Mouse (Mus musculus): Measurements from ENCODE around the gene Asap2. TPM values are rescaled to one million over a fixed set of nuclear protein-coding genes. Genes with fewer than 3 reads are reported as not detected.

Gene Asap2
- polyA plus RNA-seq, 1 experiment from 2014 or later, result 8.2 TPM

DNA sequence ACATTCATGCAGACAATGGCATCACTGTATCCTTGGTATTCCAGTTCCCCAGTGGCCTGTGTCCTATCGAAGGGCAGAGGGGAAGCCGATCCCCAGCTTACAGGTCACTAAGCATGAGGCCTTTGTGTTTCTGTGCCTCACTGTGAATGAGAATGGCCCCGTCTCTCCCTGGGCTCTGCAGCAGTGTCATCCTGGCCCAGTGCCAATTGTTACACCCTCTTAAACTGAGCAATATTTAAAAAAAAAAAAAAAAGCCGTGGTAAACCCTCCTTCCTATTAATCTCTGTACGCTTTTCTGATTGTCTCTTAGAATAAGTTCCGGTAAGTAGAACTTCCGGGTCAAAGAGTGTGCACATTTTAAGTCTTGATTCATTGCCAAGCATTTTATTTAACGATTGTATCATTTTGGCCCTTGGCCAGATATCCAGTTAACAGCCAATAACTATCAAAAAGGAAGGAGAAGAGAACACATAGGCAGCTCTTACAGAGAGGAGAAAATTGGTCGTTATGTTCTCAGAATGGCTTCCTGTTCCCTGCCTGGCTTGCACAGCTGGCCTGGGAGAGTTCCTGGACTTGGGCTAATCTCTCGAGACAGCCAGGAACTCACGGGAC, 214.5 kb downstream of the Asap2 start:
- WGBS, result 34% methylated on average over 11 of the region's 11 CpGs
- Histone ChIP-seq H3K9me3 (ENCODE audit: control insufficient read depth, low read length) (no peaks in the 10 kb centered on the region), H3K36me3 (ENCODE audit: control insufficient read depth, insufficient read depth, low read length) (peaks cover 28% of the 10 kb centered on the region), H3K4me2 (ENCODE audit: low read depth, low read length) (no peak overlapping the region), H3K4me3 (ENCODE audit: low read depth, low read length) (no peak overlapping the region), H3K9ac (ENCODE audit: low read depth, low read length) (no peak overlapping the region), H3K4me1 (ENCODE audit: control insufficient read depth, insufficient read depth, low read length) (peaks cover 10% of the 10 kb centered on the region; the same call in 1 of the 2 replicates), H3K27ac (replicated peaks; ENCODE audit: low read depth, low read length) (no peak overlapping the region), H3K27me3 (replicated peaks; ENCODE audit: control insufficient read depth, insufficient read depth, low read length) (no peaks in the 10 kb centered on the region)
- peak; percentile 77 for DNase-seq (ENCODE audit: low spot score)
- peak; percentile 84 for ATAC-seq (ENCODE audit: low read depth)

DNA sequence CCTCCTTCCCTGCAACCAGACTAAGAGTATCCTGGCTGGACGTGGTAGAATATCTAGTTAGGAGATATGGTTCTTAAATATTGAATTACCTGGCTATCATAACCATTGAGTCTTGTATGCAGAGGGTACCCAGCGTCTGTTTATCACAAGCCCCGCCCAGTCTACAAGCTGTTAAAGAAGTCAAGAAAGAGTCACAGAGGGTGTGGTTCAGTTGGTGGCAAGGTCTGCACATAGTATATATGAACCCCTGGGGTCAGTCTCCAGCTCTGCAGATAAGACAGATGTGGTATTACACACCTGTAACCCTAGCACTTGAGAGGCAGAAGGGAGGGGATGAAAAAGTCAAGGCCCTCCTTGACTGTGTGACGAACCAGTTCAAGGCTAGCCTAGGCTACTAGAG, 215.5 kb downstream of the Asap2 start:
- 94% methylated on average over 4 of the region's 4 CpGs for WGBS
- no peak for ATAC-seq (ENCODE audit: low read depth)
- Histone ChIP-seq H3K4me3 (ENCODE audit: low read depth, low read length) (no peak overlapping the region), H3K4me1 (ENCODE audit: control insufficient read depth, insufficient read depth, low read length) (peaks cover 10% of the 10 kb centered on the region; the same call in 1 of the 2 replicates), H3K4me2 (ENCODE audit: low read depth, low read length) (no peak overlapping the region), H3K27me3 (replicated peaks; ENCODE audit: control insufficient read depth, insufficient read depth, low read length) (no peaks in the 10 kb centered on the region), H3K36me3 (ENCODE audit: control insufficient read depth, insufficient read depth, low read length) (peaks cover 28% of the 10 kb centered on the region), H3K27ac (replicated peaks; ENCODE audit: low read depth, low read length) (no peak overlapping the region), H3K9ac (ENCODE audit: low read depth, low read length) (no peak overlapping the region), H3K9me3 (ENCODE audit: control insufficient read depth, low read length) (no peaks in the 10 kb centered on the region)
- no peak for DNase-seq (ENCODE audit: low spot score)

DNA sequence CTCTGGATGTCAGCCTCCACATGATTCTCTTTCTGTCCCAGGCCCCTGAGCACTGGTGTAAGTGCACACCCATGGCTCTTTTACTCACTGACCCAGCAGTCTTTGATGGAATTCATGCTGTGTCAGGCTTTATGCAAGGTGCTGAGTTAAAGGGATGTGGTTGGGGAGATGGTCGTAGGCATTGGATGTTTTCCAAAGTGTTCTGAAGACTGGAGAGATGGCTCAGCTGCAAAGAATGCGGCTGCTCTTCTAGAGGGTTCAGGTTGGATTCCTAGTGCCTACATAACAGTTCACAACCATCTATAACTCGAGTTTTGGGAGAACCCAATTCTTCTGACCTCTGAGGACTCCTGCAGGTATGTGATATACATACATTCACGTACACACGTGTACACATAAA, 217.2 kb downstream of the Asap2 start:
- no peak overlapping the region for H3K9ac ChIP-seq (ENCODE audit: low read depth, low read length)
- no peak overlapping the region for H3K4me3 ChIP-seq (ENCODE audit: low read depth, low read length)
- DNase-seq (ENCODE audit: low spot score) (no peak), ATAC-seq (ENCODE audit: low read depth) (no peak)
- H3K27me3 ChIP-seq (replicated peaks; ENCODE audit: control insufficient read depth, insufficient read depth, low read length), result no peaks in the 10 kb centered on the region
- H3K4me2 ChIP-seq (ENCODE audit: low read depth, low read length), result no peak overlapping the region
- H3K4me1 ChIP-seq (ENCODE audit: control insufficient read depth, insufficient read depth, low read length), result peaks cover 10% of the 10 kb centered on the region; the same call in 1 of the 2 replicates
- 89% methylated on average over 5 of the region's 5 CpGs for WGBS
- no peaks in the 10 kb centered on the region for H3K9me3 ChIP-seq (ENCODE audit: control insufficient read depth, low read length)
- peaks cover 28% of the 10 kb centered on the region for H3K36me3 ChIP-seq (ENCODE audit: control insufficient read depth, insufficient read depth, low read length)
- no peak overlapping the region for H3K27ac ChIP-seq (replicated peaks; ENCODE audit: low read depth, low read length)

DNA sequence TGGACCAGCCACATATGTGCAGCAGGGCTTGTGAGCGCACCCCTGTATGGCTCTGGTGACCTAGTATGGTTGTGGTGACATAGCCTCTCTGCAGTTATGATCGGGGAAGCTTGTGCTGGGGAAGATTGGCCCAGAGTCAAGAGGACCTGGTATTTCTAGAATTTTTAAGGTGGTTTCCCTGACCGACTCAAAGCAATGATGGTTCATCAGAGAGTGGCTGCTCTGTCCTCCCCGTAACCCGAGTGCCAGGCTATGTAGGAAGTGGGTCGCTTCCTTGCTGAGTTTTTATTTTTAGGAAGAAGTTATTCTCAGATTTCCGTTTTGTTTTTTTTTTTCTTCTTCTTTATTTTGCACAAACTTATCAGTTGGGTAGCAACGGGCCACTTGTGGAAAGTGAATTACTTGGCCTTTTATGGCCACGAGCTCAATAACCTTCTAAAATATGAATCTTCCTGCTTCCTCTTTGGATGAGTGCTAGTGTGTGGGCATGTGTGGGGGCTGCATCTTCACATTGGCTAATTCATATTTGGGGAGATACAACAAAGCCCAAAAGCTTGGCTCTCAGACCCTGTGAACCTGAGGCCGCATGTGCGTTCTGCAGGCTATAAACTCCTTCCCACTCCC, 218.0 kb downstream of the Asap2 start:
- Histone ChIP-seq H3K4me3 (ENCODE audit: low read depth, low read length) (no peak overlapping the region), H3K9ac (ENCODE audit: low read depth, low read length) (no peak overlapping the region), H3K4me1 (ENCODE audit: control insufficient read depth, insufficient read depth, low read length) (peaks cover 10% of the 10 kb centered on the region; the same call in 1 of the 2 replicates), H3K36me3 (ENCODE audit: control insufficient read depth, insufficient read depth, low read length) (peaks cover 34% of the 10 kb centered on the region), H3K4me2 (ENCODE audit: low read depth, low read length) (no peak overlapping the region), H3K27ac (replicated peaks; ENCODE audit: low read depth, low read length) (no peak overlapping the region), H3K27me3 (replicated peaks; ENCODE audit: control insufficient read depth, insufficient read depth, low read length) (no peaks in the 10 kb centered on the region), H3K9me3 (ENCODE audit: control insufficient read depth, low read length) (no peaks in the 10 kb centered on the region)
- 84% methylated on average over 11 of the region's 11 CpGs for WGBS
- ATAC-seq (ENCODE audit: low read depth) (no peak), DNase-seq (ENCODE audit: low spot score) (no peak)

DNA sequence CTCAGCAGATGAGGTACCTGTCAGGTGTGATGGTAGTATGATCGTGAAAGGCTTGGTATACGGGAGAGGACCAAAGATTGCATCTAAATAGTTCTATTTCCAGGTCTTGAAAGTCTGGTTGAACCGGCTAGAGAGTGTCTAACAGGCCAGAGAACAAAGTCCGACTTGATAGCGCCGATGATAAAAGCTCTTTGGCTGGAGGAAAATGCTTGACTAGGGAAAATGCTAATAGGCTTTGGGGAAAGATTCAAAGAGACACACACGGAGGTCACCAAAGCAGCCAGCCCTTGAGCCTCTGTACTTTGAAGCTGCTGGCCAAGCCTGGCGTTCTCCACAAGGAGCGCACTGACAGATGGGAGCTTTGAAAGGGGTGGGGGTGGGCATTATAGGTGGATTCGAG, 219.0 kb downstream of the Asap2 start:
- H3K4me1 ChIP-seq (ENCODE audit: control insufficient read depth, insufficient read depth, low read length), result peaks cover 4% of the 10 kb centered on the region; the same call in 1 of the 2 replicates
- no peak overlapping the region for H3K4me2 ChIP-seq (ENCODE audit: low read depth, low read length)
- WGBS, result 81% methylated on average over 10 of the region's 10 CpGs
- peaks cover 28% of the 10 kb centered on the region for H3K36me3 ChIP-seq (ENCODE audit: control insufficient read depth, insufficient read depth, low read length)
- no peak overlapping the region for H3K27ac ChIP-seq (replicated peaks; ENCODE audit: low read depth, low read length)
- no peak overlapping the region for H3K9ac ChIP-seq (ENCODE audit: low read depth, low read length)
- H3K9me3 ChIP-seq (ENCODE audit: control insufficient read depth, low read length), result no peaks in the 10 kb centered on the region
- ATAC-seq (ENCODE audit: low read depth), result no peak
- DNase-seq (ENCODE audit: low spot score), result no peak
- no peaks in the 10 kb centered on the region for H3K27me3 ChIP-seq (replicated peaks; ENCODE audit: control insufficient read depth, insufficient read depth, low read length)
- no peak overlapping the region for H3K4me3 ChIP-seq (ENCODE audit: low read depth, low read length)

DNA sequence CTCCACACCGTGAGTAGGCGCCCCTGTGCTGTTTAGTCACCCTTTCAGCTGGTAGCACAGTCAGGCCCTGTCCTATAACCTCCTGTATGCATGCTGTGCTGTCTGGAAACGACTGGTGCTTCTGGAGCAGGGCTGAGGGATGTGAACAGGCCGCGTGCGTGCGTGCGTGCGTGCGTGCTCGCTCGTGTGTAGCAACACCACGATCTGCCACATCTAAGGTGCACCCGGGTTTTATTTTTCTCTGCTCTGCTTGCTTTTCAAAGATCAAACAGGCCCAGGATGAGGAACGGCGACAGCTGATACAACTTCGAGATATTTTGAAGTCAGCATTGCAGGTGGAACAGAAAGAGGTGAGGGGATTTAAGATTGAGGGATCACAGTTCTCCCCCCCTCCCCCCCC, 222.6 kb downstream of the Asap2 start:
- Histone ChIP-seq H3K27ac (replicated peaks; ENCODE audit: low read depth, low read length) (no peak overlapping the region), H3K4me2 (ENCODE audit: low read depth, low read length) (no peak overlapping the region), H3K27me3 (replicated peaks; ENCODE audit: control insufficient read depth, insufficient read depth, low read length) (no peaks in the 10 kb centered on the region), H3K9me3 (ENCODE audit: control insufficient read depth, low read length) (no peaks in the 10 kb centered on the region), H3K4me3 (ENCODE audit: low read depth, low read length) (no peak overlapping the region), H3K4me1 (ENCODE audit: control insufficient read depth, insufficient read depth, low read length) (no peaks in the 10 kb centered on the region), H3K36me3 (ENCODE audit: control insufficient read depth, insufficient read depth, low read length) (peaks cover 26% of the 10 kb centered on the region; the same call in 1 of the 2 replicates), H3K9ac (ENCODE audit: low read depth, low read length) (no peak overlapping the region)
- no peak for ATAC-seq (ENCODE audit: low read depth)
- WGBS, result 86% methylated on average over 17 of the region's 17 CpGs
- no peak for DNase-seq (ENCODE audit: low spot score)

DNA sequence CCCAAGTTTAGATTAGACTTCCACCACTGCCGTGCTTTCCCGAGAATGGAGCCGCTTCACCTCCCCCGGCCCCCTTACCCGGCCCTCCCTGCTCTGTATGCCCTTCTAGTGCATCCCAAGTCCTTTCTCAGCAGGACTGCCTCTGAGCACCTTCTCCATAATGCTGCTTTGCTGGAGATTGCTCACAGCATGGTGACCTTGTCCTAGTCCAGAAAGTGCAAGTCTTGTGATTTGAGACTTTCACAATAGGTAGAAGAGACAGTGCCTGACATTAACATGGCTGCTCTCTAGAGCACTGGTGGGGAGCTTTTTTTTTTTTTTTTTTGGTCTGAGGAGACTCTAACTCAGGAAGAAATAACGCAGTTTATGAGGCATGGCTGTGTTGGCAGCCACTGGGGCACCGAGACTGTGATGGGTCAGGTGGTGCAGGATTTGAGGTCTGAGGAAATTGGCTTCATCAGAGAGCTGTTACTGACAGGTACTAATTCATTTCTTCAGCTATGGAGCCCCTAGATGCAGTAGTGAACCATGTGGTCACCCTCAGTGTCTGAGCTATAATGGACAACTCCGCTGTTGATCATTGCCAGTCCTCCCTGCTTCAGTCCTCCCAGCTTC, 224.4 kb downstream of the Asap2 start:
- H3K9ac ChIP-seq (ENCODE audit: low read depth, low read length), result no peak overlapping the region
- H3K27me3 ChIP-seq (replicated peaks; ENCODE audit: control insufficient read depth, insufficient read depth, low read length), result no peaks in the 10 kb centered on the region
- no peak overlapping the region for H3K4me3 ChIP-seq (ENCODE audit: low read depth, low read length)
- H3K36me3 ChIP-seq (ENCODE audit: control insufficient read depth, insufficient read depth, low read length), result peaks cover 28% of the 10 kb centered on the region; the same call in 1 of the 2 replicates
- no peaks in the 10 kb centered on the region for H3K4me1 ChIP-seq (ENCODE audit: control insufficient read depth, insufficient read depth, low read length)
- no peaks in the 10 kb centered on the region for H3K9me3 ChIP-seq (ENCODE audit: control insufficient read depth, low read length)
- 91% methylated on average over 8 of the region's 8 CpGs for WGBS
- no peak for ATAC-seq (ENCODE audit: low read depth)
- no peak overlapping the region for H3K27ac ChIP-seq (replicated peaks; ENCODE audit: low read depth, low read length)
- DNase-seq (ENCODE audit: low spot score), result no peak
- no peak overlapping the region for H3K4me2 ChIP-seq (ENCODE audit: low read depth, low read length)

DNA sequence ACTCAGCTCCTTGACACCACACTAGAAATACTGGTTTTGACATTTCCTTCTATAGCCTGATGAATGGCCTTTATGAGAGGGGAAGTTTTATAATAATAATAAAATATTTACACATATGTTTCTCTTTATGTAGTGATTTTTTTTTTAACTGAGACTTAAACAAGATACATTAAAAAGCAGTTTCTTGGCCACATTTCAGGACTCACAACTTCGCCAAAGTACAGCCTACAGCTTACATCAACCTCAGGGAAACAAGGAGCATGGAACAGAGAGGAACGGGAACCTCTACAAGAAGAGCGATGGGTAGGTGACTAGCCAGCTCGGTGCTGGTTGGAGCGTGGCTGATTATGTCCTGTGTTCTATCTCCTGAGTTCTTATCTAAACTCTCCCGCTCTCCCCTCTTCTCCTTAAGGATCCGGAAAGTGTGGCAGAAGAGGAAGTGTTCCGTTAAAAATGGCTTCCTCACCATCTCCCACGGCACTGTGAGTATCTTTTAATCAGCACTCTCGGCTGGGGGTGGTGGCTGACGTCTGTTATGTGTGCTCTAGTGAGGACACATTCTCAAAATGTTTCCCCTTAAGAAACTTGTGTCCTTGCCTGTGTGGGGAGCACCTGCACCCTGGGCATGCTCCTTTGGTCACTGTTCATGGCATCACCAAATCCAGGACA, 227.7 kb downstream of the Asap2 start:
- no peak overlapping the region for H3K9ac ChIP-seq (ENCODE audit: low read depth, low read length)
- WGBS, result 72% methylated on average over 11 of the region's 11 CpGs
- no peaks in the 10 kb centered on the region for H3K4me1 ChIP-seq (ENCODE audit: control insufficient read depth, insufficient read depth, low read length)
- H3K36me3 ChIP-seq (ENCODE audit: control insufficient read depth, insufficient read depth, low read length), result peaks cover 37% of the 10 kb centered on the region; the same call in 1 of the 2 replicates
- no peak overlapping the region for H3K4me2 ChIP-seq (ENCODE audit: low read depth, low read length)
- H3K4me3 ChIP-seq (ENCODE audit: low read depth, low read length), result no peak overlapping the region
- no peak overlapping the region for H3K27ac ChIP-seq (replicated peaks; ENCODE audit: low read depth, low read length)
- no peaks in the 10 kb centered on the region for H3K27me3 ChIP-seq (replicated peaks; ENCODE audit: control insufficient read depth, insufficient read depth, low read length)
- DNase-seq (ENCODE audit: low spot score) (peak; percentile 44), ATAC-seq (ENCODE audit: low read depth) (no peak)
- H3K9me3 ChIP-seq (ENCODE audit: control insufficient read depth, low read length), result no peaks in the 10 kb centered on the region
